Mouse (Mus musculus) midbrain, embryonic 16.5 days (tissue): ENCODE results near the gene Cyp2c68. TPM values are rescaled to one million over a fixed set of nuclear protein-coding genes. Genes with fewer than 3 reads are reported as not detected.
"Not testable (repeated sequence)": the region's sequence is repeated elsewhere in the genome, so short reads cannot be mapped to it uniquely, and the experiment has no call there.

ENCODE experiments used
- ATAC-seq: fragments of 200-750 bp; cut with Nextera tagmentation; 2 replicates; pipeline ENCODE4 v1.8.0; 2017; ENCODE audit warnings: moderate TSS enrichment
- H3K27ac ChIP-seq: fragments of 300-500 bp; sonication (generic); 2 replicates; pipeline ENCODE4 v1.5.1; 2014; ENCODE audit warnings: mild to moderate bottlenecking, low read length, mixed read lengths
- H3K27me3 ChIP-seq: fragments of 300-500 bp; sonication (generic); 2 replicates; pipeline ENCODE4 v1.6.1; 2014; ENCODE audit warnings: low read depth, low read length, mixed read lengths; ENCODE audit not compliant: control insufficient read depth, insufficient read depth
- H3K36me3 ChIP-seq: fragments of 300-500 bp; sonication (generic); 2 replicates; pipeline ENCODE4 v1.6.1; 2014; ENCODE audit warnings: mild to moderate bottlenecking, low read length, moderate library complexity, mixed read lengths; ENCODE audit not compliant: control insufficient read depth, insufficient read depth
- H3K4me1 ChIP-seq: fragments of 300-500 bp; sonication (generic); 2 replicates; pipeline ENCODE4 v1.6.1; 2014; ENCODE audit warnings: mild to moderate bottlenecking, low read length, mixed read lengths; ENCODE audit not compliant: control insufficient read depth, insufficient read depth
- H3K4me2 ChIP-seq: fragments of 300-500 bp; sonication (generic); 2 replicates; pipeline ENCODE4 v1.6.1; 2014; ENCODE audit warnings: mild to moderate bottlenecking, low read length, mixed read lengths
- H3K4me3 ChIP-seq: fragments of 300-500 bp; sonication (generic); 2 replicates; pipeline ENCODE4 v1.5.1; 2014; ENCODE audit warnings: low read depth, mild to moderate bottlenecking, low read length, moderate library complexity, mixed read lengths
- H3K9ac ChIP-seq: fragments of 300-500 bp; sonication (generic); 2 replicates; pipeline ENCODE4 v1.6.1; 2014; ENCODE audit warnings: low read depth, low read length, mixed read lengths
- H3K9me3 ChIP-seq: fragments of 300-500 bp; sonication (generic); replicated peaks from 2 replicates; pipeline ENCODE4 v1.6.1; 2014; ENCODE audit warnings: mild to moderate bottlenecking, low read length, mixed read lengths; ENCODE audit not compliant: control insufficient read depth, poor library complexity, severe bottlenecking
- WGBS: fragments of 180-500 bp; shearing (Covaris S2); extraction: QIAGEN DNeasy Blood & Tissue Kit; methylation state at CpG from one replicate; pipeline ENCODE4 v1.1.7; 2014; 5-methylcytosine and 5-hydroxymethylcytosine counted together
- polyA plus RNA-seq: library from polyadenylated mRNA; unstranded; fragments of >200 nt; fragmentation: Nextera tagmentation; extraction: Ambion mirVana; gene quantifications from 2 replicates; pipeline ENCODE4 v1.2.1, GENCODE M21; 2015

Gene Cyp2c68
- polyA plus RNA-seq = not detected in 2 replicates

GRCm38 (mm10) chr19:39740920-39741319, at the start of gene Cyp2c68:
TSS of gene Cyp2c68 (minus strand) at chr19:39741054.
- no peak for ATAC-seq

GRCm38 (mm10) chr19:39785458-39785857, 44.6 kb upstream of the Cyp2c68 start:
- H3K9me3 ChIP-seq, ATAC-seq: not testable (repeated sequence)
- 80% methylated on average over 2 of the region's 2 CpGs for WGBS

More at GRCm38 (mm10) chr19:39740920-39741319, at the start of gene Cyp2c68:
- Histone ChIP-seq H3K4me3 (no peak within 1 kb of the TSS), H3K36me3 (no peaks in the 10 kb centered on the region), H3K9me3 (no peaks in the 10 kb centered on the region), H3K4me2 (no peak within 1 kb of the TSS), H3K4me1 (no peaks in the 10 kb centered on the region), H3K27me3 (no peaks in the 10 kb centered on the region), H3K27ac (no peak within 1 kb of the TSS), H3K9ac (no peak within 1 kb of the TSS)
- WGBS = 88% methylated on average over 2 of the region's 2 CpGs

GRCm38 (mm10) chr19:39745357-39745756, 4.5 kb upstream of the Cyp2c68 start:
- H3K27me3 ChIP-seq = no peaks in the 10 kb centered on the region
- no peak for ATAC-seq
- no peaks in the 10 kb centered on the region for H3K36me3 ChIP-seq
- H3K9me3 ChIP-seq = no peaks in the 10 kb centered on the region
- no peak overlapping the region for H3K27ac ChIP-seq
- H3K4me2 ChIP-seq = no peak overlapping the region
- 68% methylated on average over 1 of the region's 1 CpGs for WGBS
- no peaks in the 10 kb centered on the region for H3K4me1 ChIP-seq
- no peak overlapping the region for H3K4me3 ChIP-seq
- no peak overlapping the region for H3K9ac ChIP-seq

More at GRCm38 (mm10) chr19:39785458-39785857, 44.6 kb upstream of the Cyp2c68 start:
- not testable (repeated sequence) for H3K4me1 ChIP-seq, H3K9ac ChIP-seq, H3K36me3 ChIP-seq, H3K4me2 ChIP-seq, H3K4me3 ChIP-seq, H3K27ac ChIP-seq, H3K27me3 ChIP-seq

GRCm38 (mm10) chr19:39744361-39744760, 3.5 kb upstream of the Cyp2c68 start:
- WGBS = 67% methylated on average over 1 of the region's 1 CpGs
- not testable (repeated sequence) for ATAC-seq, H3K27ac ChIP-seq, H3K9ac ChIP-seq, H3K27me3 ChIP-seq, H3K9me3 ChIP-seq, H3K4me3 ChIP-seq, H3K4me2 ChIP-seq, H3K36me3 ChIP-seq, H3K4me1 ChIP-seq

GRCm38 (mm10) chr19:39711116-39711515, 29.7 kb downstream of the Cyp2c68 start:
- H3K9me3 ChIP-seq, H3K27ac ChIP-seq, H3K36me3 ChIP-seq, H3K27me3 ChIP-seq, H3K4me1 ChIP-seq, H3K4me2 ChIP-seq, ATAC-seq, H3K9ac ChIP-seq, H3K4me3 ChIP-seq: not testable (repeated sequence)
- 84% methylated on average over 2 of the region's 2 CpGs for WGBS

- H3K27ac ChIP-seq, H3K36me3 ChIP-seq, ATAC-seq, H3K4me2 ChIP-seq, H3K4me3 ChIP-seq, H3K9ac ChIP-seq, H3K9me3 ChIP-seq, H3K4me1 ChIP-seq, H3K27me3 ChIP-seq: not testable (repeated sequence)
Measured at GRCm38 (mm10) chr19:39665650-39666049, 75.2 kb downstream of the Cyp2c68 start.

- Histone ChIP-seq H3K9me3 (peaks cover 2% of the 10 kb centered on the region), H3K4me3 (no peak overlapping the region), H3K9ac (no peak overlapping the region), H3K27ac (no peak overlapping the region), H3K4me2 (no peak overlapping the region), H3K36me3 (no peaks in the 10 kb centered on the region), H3K27me3 (no peaks in the 10 kb centered on the region), H3K4me1 (no peaks in the 10 kb centered on the region)
- ATAC-seq = no peak
- WGBS = 37% methylated on average over 1 of the region's 1 CpGs
Measured at GRCm38 (mm10) chr19:39652381-39652780, 88.5 kb downstream of the Cyp2c68 start.

- H3K9me3 ChIP-seq = peaks cover 2% of the 10 kb centered on the region
- WGBS = 96% methylated on average over 1 of the region's 1 CpGs
Measured at GRCm38 (mm10) chr19:39648938-39649337, 91.9 kb downstream of the Cyp2c68 start, which contains the start of gene Cyp2c67. TSS of gene Cyp2c67 (minus strand) at chr19:39649051.

GRCm38 (mm10) chr19:39647519-39647918, 93.3 kb downstream of the Cyp2c68 start:
- H3K4me1 ChIP-seq = no peaks in the 10 kb centered on the region
- H3K4me2 ChIP-seq = no peak overlapping the region
- H3K27ac ChIP-seq = no peak overlapping the region
- no peak overlapping the region for H3K4me3 ChIP-seq
- ATAC-seq = no peak
- H3K36me3 ChIP-seq = no peaks in the 10 kb centered on the region
- no peaks in the 10 kb centered on the region for H3K27me3 ChIP-seq
- no peaks in the 10 kb centered on the region; the same call in none of the 2 replicates for H3K9me3 ChIP-seq
- WGBS = 92% methylated on average over 9 of the region's 9 CpGs
- H3K9ac ChIP-seq = no peak overlapping the region

More at GRCm38 (mm10) chr19:39648938-39649337, 91.9 kb downstream of the Cyp2c68 start, which contains the start of gene Cyp2c67:
- no peaks in the 10 kb centered on the region for H3K36me3 ChIP-seq
- no peak within 1 kb of the TSS for H3K4me3 ChIP-seq
- H3K27ac ChIP-seq = no peak within 1 kb of the TSS
- no peak within 1 kb of the TSS for H3K9ac ChIP-seq
- H3K4me1 ChIP-seq = no peaks in the 10 kb centered on the region
- no peaks in the 10 kb centered on the region for H3K27me3 ChIP-seq
- no peak for ATAC-seq
- H3K4me2 ChIP-seq = no peak within 1 kb of the TSS
